Comparison of ENCODE assay signal across 1 mouse cellular context in genomic region chr12:98734880-98735801, GRCm38 (mm10).
TF ChIP-seq lines count a peak whose summit lies in the region.

No protein-coding gene starts in this region.

TF ChIP-seq in MEL, 35 proteins besides CTCF, POLR2A, EP300 and RAD21 (continued from another document):
- TF ChIP-seq USF1 (IDR thresholded peaks at IDR 0.05; ENCODE audit: low read depth, low read length) (no peak), POLR2AphosphoS5 (IDR thresholded peaks at IDR 0.05; ENCODE audit: borderline replicate concordance, low read depth, low read length) (no peak), NRF1 (IDR thresholded peaks at IDR 0.05; ENCODE audit: insufficient read depth, low read depth, low read length, poor library complexity, severe bottlenecking) (no peak), HCFC1 (IDR thresholded peaks at IDR 0.05; ENCODE audit: low read depth, low read length) (peak; percentile 47; the same call in 1 of the 2 replicates), GATA1 (IDR thresholded peaks at IDR 0.05; ENCODE audit: low read depth, low read length) (no peak), RCOR1 (IDR thresholded peaks at IDR 0.05; ENCODE audit: low read depth, low read length) (0 out of 2 replicates have a peak, but pooled peaks have one; percentile 38), MAFK (IDR thresholded peaks at IDR 0.05; ENCODE audit: borderline replicate concordance, low read depth, low read length) (no peak), MYB (IDR thresholded peaks at IDR 0.05; ENCODE audit: low read depth, low read length) (no peak), TAL1 (IDR thresholded peaks at IDR 0.05; ENCODE audit: low read length) (no peak), BHLHE40 (IDR thresholded peaks at IDR 0.05; ENCODE audit: borderline replicate concordance, low read depth, low read length) (no peak), SMC3 (IDR thresholded peaks at IDR 0.05; ENCODE audit: low read depth, low read length) (no peak)
TF ChIP-seq in MEL: peak in this region for 8.
